Mouse (Mus musculus): ENCODE data around the gene Aamp.

DNA sequence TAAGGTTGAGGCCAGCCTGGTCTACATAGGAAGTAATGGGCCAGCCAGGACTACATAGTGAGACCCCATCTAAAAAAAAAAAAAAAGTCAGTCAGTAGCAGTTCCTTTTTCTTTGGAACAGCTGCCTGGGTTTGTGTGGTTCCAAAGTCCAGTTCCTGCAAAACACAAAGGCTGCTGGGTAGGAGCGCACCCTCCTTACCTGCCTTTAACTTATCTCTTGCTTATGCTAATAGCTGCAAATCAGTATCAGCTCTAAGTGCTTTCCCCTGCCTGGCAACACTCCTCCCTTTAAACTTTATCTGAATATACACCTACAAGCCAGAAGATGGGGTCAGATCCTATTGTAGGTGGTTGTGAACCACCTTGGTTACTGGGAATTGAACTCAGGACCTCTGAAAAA is 22.6 kb upstream of the Aamp start:
- TF ChIP-seq CTCF (IDR thresholded peaks at IDR 0.05; ENCODE audit: extremely low read depth, insufficient read depth, low read length) = no peak
- no peak for TF ChIP-seq POLR2A (IDR thresholded peaks at IDR 0.05; ENCODE audit: extremely low read depth, insufficient read depth, low read length)
